Mouse (Mus musculus) activated CD4-positive, CD25-positive, alpha-beta regulatory T cell, adult 9 weeks (primary cell): ENCODE measurements around the gene Mfap3. TPM values are rescaled to one million over a fixed set of nuclear protein-coding genes. Genes with fewer than 3 reads are reported as not detected.

ENCODE experiments used
- polyA plus RNA-seq: library from polyadenylated mRNA; unstranded; fragments of 100-300 nt; shearing (Covaris generic); gene quantifications from one replicate; pipeline ENCODE4 v1.2.1, GENCODE M21; 2017

The Mfap3 gene
- polyA plus RNA-seq = 41.1 TPM

GRCm38 (mm10) chr11:57518091-57518750 is at the start of gene Mfap3, which contains the start of gene Fam114a2:
Gene Mfap3, plus strand, starts transcription at chr11:57518664.
Gene Fam114a2, minus strand, starts transcription at chr11:57518617.

Other genes with a start within 250 kb of the Mfap3 start
- gene Fam114a2, start within 50 bp of the Mfap3 start, polyA plus RNA-seq = 117 TPM
- 7.6 TPM for gene Galnt10, start 126.8 kb downstream of the Mfap3 start, polyA plus RNA-seq